Mouse (Mus musculus): Measurements from ENCODE around the gene 1700056E22Rik. TPM values are rescaled to one million over a fixed set of nuclear protein-coding genes. Genes with fewer than 3 reads are reported as not detected.

1700056E22Rik gene
- polyA plus RNA-seq, 1 experiment from 2014 or later: 0.95 TPM

DNA sequence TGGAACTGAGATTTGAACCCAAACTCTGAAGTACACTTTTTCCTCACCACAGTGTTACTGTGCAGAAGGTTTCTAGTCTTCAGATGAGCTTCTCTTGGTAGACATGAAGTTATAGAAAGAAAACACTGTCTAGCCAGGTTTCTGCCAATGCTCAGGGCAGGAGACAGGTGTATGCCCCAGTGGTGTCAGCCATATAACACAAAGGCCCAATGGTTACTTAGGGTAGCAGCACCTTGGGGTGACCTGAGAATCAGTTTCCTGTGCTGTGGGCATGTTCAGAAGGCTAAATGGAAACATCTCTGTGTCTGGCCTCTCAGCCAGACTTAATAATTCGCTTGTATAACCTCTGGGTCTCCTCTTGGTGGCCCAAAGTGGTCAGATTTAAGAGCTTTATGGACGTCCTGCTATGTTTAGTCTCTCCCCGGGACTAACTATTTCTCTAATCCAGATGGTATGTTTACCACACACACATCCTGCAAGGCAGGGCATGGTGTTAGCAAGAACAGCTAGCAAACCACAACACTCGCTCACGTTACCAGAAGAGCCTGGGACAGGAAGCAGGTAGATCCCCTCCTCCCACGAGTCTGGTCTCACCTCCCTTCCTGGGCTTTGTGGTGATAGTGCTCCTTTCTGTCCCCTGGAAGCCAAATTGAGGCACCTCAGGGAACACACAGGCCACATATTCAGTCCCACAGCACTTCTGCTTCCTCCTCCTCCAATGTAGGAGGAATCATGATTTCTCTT is 28.6 kb downstream of the 1700056E22Rik start:
- H3K9me3 ChIP-seq (ENCODE audit: control insufficient read depth, low read length): no peaks in the 10 kb centered on the region
- DNase-seq (ENCODE audit: low spot score) (no peak), ATAC-seq (replicated peaks; ENCODE audit: low FRiP score) (no peak)
- H3K27me3 ChIP-seq (replicated peaks; ENCODE audit: control insufficient read depth, insufficient read depth, low read length): no peaks in the 10 kb centered on the region
- H3K4me1 ChIP-seq (replicated peaks; ENCODE audit: control insufficient read depth, insufficient read depth, low read length): no peaks in the 10 kb centered on the region
- H3K9ac ChIP-seq (ENCODE audit: low read depth, low read length): no peak overlapping the region
- no peaks in the 10 kb centered on the region for H3K36me3 ChIP-seq (ENCODE audit: control insufficient read depth, insufficient read depth, low read length)
- 39% methylated on average over 6 of the region's 6 CpGs for WGBS
- no peak overlapping the region for H3K4me2 ChIP-seq
- no peak overlapping the region for H3K4me3 ChIP-seq (ENCODE audit: low read depth, low read length)
- H3K27ac ChIP-seq (ENCODE audit: low read depth, low read length): no peak overlapping the region

DNA sequence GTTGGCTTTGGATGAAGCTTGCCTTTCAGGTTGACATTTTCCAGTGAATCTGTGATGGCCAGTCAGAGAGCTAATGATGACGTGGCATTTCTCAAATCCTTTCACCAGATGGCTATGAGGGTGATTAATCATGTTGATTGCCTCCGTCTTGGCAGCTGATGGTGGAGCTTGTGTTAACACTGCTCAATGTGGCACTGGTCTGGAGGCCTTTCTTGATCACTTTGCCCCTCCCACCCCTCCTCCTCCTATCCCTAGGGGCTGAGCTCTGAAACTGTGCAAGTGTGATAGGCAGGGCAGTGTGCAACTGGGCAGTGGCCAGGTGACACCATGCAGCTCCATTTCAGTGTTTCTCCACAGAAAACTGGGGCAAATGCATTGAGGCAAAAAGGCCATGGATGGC is 29.8 kb downstream of the 1700056E22Rik start:
- H3K27me3 ChIP-seq (replicated peaks; ENCODE audit: control insufficient read depth, insufficient read depth, low read length): no peaks in the 10 kb centered on the region
- no peak overlapping the region for H3K4me3 ChIP-seq (ENCODE audit: low read depth, low read length)
- H3K36me3 ChIP-seq (ENCODE audit: control insufficient read depth, insufficient read depth, low read length): no peaks in the 10 kb centered on the region
- H3K9ac ChIP-seq (ENCODE audit: low read depth, low read length): no peak overlapping the region
- no peak overlapping the region for H3K27ac ChIP-seq (ENCODE audit: low read depth, low read length)
- no peaks in the 10 kb centered on the region for H3K4me1 ChIP-seq (replicated peaks; ENCODE audit: control insufficient read depth, insufficient read depth, low read length)
- ATAC-seq (replicated peaks; ENCODE audit: low FRiP score) (no peak), DNase-seq (ENCODE audit: low spot score) (no peak)
- no peaks in the 10 kb centered on the region for H3K9me3 ChIP-seq (ENCODE audit: control insufficient read depth, low read length)
- no peak overlapping the region for H3K4me2 ChIP-seq
- WGBS: 42% methylated on average over 2 of the region's 2 CpGs

DNA sequence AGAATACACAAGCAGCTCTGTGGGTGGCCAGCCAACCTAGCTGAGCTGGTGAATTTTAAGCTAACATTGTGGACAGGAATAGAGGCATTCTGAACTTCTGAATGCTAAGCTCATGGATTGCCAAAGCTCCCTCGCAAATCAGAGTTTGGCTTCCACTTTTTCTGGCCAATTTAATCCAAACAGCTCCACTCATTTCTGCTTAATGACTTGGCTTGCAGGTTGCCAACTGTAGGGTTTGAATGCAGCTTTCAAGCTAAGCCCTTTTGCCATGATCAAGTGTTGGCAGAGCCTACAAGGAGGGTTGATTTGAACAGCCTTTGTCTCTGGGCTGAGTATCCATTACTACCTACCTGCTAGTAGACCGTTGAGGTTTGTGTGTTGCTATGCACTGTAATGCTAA is 31.6 kb downstream of the 1700056E22Rik start:
- H3K9ac ChIP-seq (ENCODE audit: low read depth, low read length): no peak overlapping the region
- no peak for ATAC-seq (replicated peaks; ENCODE audit: low FRiP score)
- WGBS: 88% methylated on average over 2 of the region's 2 CpGs

DNA sequence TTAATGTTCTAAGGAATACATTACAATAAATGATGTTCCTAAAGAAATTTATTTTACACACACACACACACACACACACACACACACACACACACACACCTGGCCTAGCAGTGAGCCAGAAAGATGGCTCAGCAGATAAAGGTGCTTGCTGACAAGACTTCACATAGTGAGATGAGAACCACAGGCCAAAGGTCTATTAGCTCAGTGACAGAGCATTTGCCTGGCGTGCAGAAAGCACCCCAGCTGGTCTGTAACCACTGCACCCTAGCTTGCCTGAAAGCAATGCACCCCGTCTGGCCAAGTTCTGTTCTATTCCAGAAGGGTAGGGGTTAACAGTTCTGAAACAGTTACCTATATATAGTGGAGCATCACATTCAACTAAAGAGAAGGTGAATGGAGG is 36.9 kb downstream of the 1700056E22Rik start:
- H3K9me3 ChIP-seq (ENCODE audit: control insufficient read depth, low read length): no peaks in the 10 kb centered on the region
- H3K4me1 ChIP-seq (replicated peaks; ENCODE audit: control insufficient read depth, insufficient read depth, low read length): no peaks in the 10 kb centered on the region
- H3K4me2 ChIP-seq: no peak overlapping the region
- DNase-seq (ENCODE audit: low spot score): no peak
- no peak overlapping the region for H3K9ac ChIP-seq (ENCODE audit: low read depth, low read length)
- H3K27ac ChIP-seq (ENCODE audit: low read depth, low read length): no peak overlapping the region
- H3K27me3 ChIP-seq (replicated peaks; ENCODE audit: control insufficient read depth, insufficient read depth, low read length): no peaks in the 10 kb centered on the region
- ATAC-seq (replicated peaks; ENCODE audit: low FRiP score): 0 out of 2 replicates have a peak, but pooled peaks have one; percentile 41
- WGBS: 74% methylated on average over 2 of the region's 2 CpGs
- H3K4me3 ChIP-seq (ENCODE audit: low read depth, low read length): no peak overlapping the region
- no peaks in the 10 kb centered on the region for H3K36me3 ChIP-seq (ENCODE audit: control insufficient read depth, insufficient read depth, low read length)

More for the DNA sequence above, 31.6 kb downstream of the 1700056E22Rik start:
- Histone ChIP-seq H3K4me3 (ENCODE audit: low read depth, low read length) (no peak overlapping the region), H3K9me3 (ENCODE audit: control insufficient read depth, low read length) (no peaks in the 10 kb centered on the region), H3K4me2 (no peak overlapping the region), H3K36me3 (ENCODE audit: control insufficient read depth, insufficient read depth, low read length) (no peaks in the 10 kb centered on the region), H3K27me3 (replicated peaks; ENCODE audit: control insufficient read depth, insufficient read depth, low read length) (no peaks in the 10 kb centered on the region), H3K27ac (ENCODE audit: low read depth, low read length) (no peak overlapping the region), H3K4me1 (replicated peaks; ENCODE audit: control insufficient read depth, insufficient read depth, low read length) (no peaks in the 10 kb centered on the region)
- no peak for DNase-seq (ENCODE audit: low spot score)

DNA sequence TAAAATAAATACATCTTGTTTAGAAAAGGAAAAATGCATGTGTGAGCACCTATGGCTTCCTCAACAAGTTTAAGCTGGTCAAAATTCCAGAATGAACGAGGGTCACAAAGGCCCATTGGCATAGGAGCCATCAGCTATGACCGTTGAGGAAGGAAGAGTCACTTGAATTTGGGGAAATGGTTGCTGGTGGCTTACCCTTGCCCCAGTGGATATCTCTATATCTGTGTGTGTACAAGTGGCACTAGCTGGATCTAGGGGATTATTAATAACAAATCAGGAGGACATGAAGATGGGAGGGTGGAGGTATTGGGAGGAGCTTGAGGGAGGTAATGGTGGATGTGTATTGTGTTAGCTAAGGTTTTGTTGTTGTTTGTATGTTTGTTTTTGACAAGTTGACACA is 42.2 kb downstream of the 1700056E22Rik start:
- Histone ChIP-seq H3K9me3 (ENCODE audit: control insufficient read depth, low read length) (no peaks in the 10 kb centered on the region), H3K4me2 (no peak overlapping the region), H3K27me3 (replicated peaks; ENCODE audit: control insufficient read depth, insufficient read depth, low read length) (no peaks in the 10 kb centered on the region), H3K36me3 (ENCODE audit: control insufficient read depth, insufficient read depth, low read length) (no peaks in the 10 kb centered on the region), H3K4me1 (replicated peaks; ENCODE audit: control insufficient read depth, insufficient read depth, low read length) (no peaks in the 10 kb centered on the region), H3K4me3 (ENCODE audit: low read depth, low read length) (no peak overlapping the region), H3K27ac (ENCODE audit: low read depth, low read length) (no peak overlapping the region), H3K9ac (ENCODE audit: low read depth, low read length) (no peak overlapping the region)
- no peak for DNase-seq (ENCODE audit: low spot score)
- 78% methylated on average over 2 of the region's 2 CpGs for WGBS
- no peak for ATAC-seq (replicated peaks; ENCODE audit: low FRiP score)

DNA sequence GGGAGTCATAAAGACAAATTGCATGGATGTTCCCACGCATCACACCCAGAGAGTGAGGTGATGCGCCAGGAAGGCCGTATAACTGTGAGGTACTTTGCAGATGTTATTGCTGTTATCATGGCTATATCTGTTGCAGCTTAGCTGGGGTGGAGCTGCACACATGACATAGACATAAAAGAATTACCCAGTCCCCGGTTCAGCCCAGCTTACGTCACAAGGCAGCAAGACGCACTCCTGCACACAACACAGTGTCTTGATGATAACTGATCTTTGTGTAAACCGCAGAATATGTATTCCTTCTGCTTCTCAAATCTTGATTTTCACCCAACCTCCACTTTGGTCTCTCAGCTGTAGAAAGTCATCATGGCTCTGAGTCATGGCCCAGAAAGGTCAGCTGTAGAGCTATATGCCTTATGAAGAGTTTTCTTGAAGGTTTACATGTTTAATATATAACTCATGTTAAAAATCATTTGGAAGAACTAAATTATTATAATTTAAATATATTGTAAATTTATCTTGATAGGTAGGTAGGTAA is 46.3 kb downstream of the 1700056E22Rik start:
- 89% methylated on average over 7 of the region's 7 CpGs for WGBS
- H3K4me1 ChIP-seq (replicated peaks; ENCODE audit: control insufficient read depth, insufficient read depth, low read length): no peaks in the 10 kb centered on the region
- H3K27me3 ChIP-seq (replicated peaks; ENCODE audit: control insufficient read depth, insufficient read depth, low read length): no peaks in the 10 kb centered on the region
- no peak overlapping the region for H3K27ac ChIP-seq (ENCODE audit: low read depth, low read length)
- H3K4me2 ChIP-seq: no peak overlapping the region
- H3K36me3 ChIP-seq (ENCODE audit: control insufficient read depth, insufficient read depth, low read length): no peaks in the 10 kb centered on the region
- ATAC-seq (replicated peaks; ENCODE audit: low FRiP score): no peak
- no peak overlapping the region for H3K4me3 ChIP-seq (ENCODE audit: low read depth, low read length)
- H3K9me3 ChIP-seq (ENCODE audit: control insufficient read depth, low read length): no peaks in the 10 kb centered on the region
- no peak overlapping the region for H3K9ac ChIP-seq (ENCODE audit: low read depth, low read length)
- no peak for DNase-seq (ENCODE audit: low spot score)

Other genes with a start within 250 kb of the 1700056E22Rik start
- 5.4 and 6.1 TPM in 2 replicates for gene Dusp10, start 21.0 kb downstream of the 1700056E22Rik start, polyA plus RNA-seq (2014; fragmentation: Nextera tagmentation; extraction: Ambion mirVana)

All from liver, embryonic 11.5 days (tissue).